Mouse (Mus musculus): Measurements from ENCODE around the gene Mpzl1. TPM values are rescaled to one million over a fixed set of nuclear protein-coding genes. Genes with fewer than 3 reads are reported as not detected.

The Mpzl1 gene
- polyA plus RNA-seq, 1 experiment from 2014 or later: 164 TPM

DNA sequence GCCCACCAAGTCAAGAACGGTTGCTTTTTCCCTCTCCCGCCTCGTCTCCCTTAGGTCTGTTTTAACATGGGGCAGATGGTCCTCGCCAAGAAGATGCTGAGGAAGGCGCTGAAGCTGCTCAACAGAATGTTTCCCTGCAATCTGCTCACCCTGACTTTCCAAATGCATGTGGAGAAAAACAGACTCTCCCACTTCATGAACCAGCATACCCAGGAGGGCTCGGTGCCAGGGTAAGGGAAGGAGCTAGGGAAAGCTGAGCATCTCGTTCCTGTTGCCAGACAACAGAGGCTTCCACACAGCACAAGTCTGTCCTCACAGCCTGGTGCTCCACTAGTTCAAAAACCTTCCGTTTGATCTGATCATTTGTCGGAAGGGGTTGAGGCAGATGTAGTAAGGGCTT, 75.3 kb downstream of the Mpzl1 start:
- Histone ChIP-seq H3K36me3 (no peaks in the 10 kb centered on the region), H3K4me3 (replicated peaks) (no peak overlapping the region), H3K9ac (no peak overlapping the region), H3K9me3 (no peaks in the 10 kb centered on the region), H3K4me2 (no peak overlapping the region), H3K4me1 (no peaks in the 10 kb centered on the region), H3K27me3 (replicated peaks) (no peaks in the 10 kb centered on the region), H3K27ac (no peak overlapping the region)
- WGBS: 83% methylated on average over 9 of the region's 9 CpGs
- ATAC-seq (ENCODE audit: insufficient read depth, low FRiP score, low read depth): no peak

DNA sequence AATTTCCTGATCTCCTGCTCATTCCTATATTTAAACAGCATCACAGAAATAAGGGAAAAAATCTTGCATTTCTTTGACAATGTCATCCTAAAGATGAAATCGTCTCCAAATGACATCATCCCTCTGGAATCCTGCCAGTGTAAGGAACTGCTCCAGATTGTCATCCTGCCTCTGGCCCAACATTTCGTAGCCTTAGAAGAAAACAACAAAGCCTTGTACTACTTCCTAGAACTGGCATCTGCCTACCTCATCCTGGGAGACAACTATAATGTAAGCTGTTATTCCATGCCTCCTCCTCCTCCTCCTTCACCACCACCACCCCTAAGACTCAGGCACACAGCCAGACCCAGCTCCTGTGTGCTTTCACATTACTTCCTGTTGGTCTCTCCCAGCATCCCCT, 77.6 kb downstream of the Mpzl1 start:
- Histone ChIP-seq H3K9me3 (no peaks in the 10 kb centered on the region), H3K27ac (no peak overlapping the region), H3K4me3 (replicated peaks) (no peak overlapping the region), H3K27me3 (replicated peaks) (no peaks in the 10 kb centered on the region), H3K9ac (no peak overlapping the region), H3K36me3 (no peaks in the 10 kb centered on the region), H3K4me2 (no peak overlapping the region), H3K4me1 (no peaks in the 10 kb centered on the region)
- ATAC-seq (ENCODE audit: insufficient read depth, low FRiP score, low read depth): no peak
- WGBS: 44% methylated on average over 2 of the region's 2 CpGs

Other genes starting within 250 kb of the Mpzl1 start
- gene Dcaf6, start 174.1 kb downstream of the Mpzl1 start, polyA plus RNA-seq (2015; fragmentation: Nextera tagmentation; extraction: Ambion mirVana): 16.1 and 17.2 TPM in 2 replicates
- gene Mpc2, start 173.9 kb downstream of the Mpzl1 start, polyA plus RNA-seq (2015; fragmentation: Nextera tagmentation; extraction: Ambion mirVana): 157 and 159 TPM in 2 replicates
- not detected in 2 replicates for gene Adcy10, start 149.4 kb downstream of the Mpzl1 start, polyA plus RNA-seq (2015; fragmentation: Nextera tagmentation; extraction: Ambion mirVana)
- 42.4 and 43.1 TPM in 2 replicates for gene Rcsd1, start 75.2 kb upstream of the Mpzl1 start, polyA plus RNA-seq (2015; fragmentation: Nextera tagmentation; extraction: Ambion mirVana)
- 107 and 111 TPM in 2 replicates for gene Creg1, start 129.2 kb upstream of the Mpzl1 start, polyA plus RNA-seq (2015; fragmentation: Nextera tagmentation; extraction: Ambion mirVana)
- gene Cd247, start 154.1 kb upstream of the Mpzl1 start, polyA plus RNA-seq (2015; fragmentation: Nextera tagmentation; extraction: Ambion mirVana): 0.55 and 0.73 TPM in 2 replicates

Measured in stomach, embryonic 15.5 days (tissue).